ENCODE assay signal across 9 mouse cellular contexts in genomic region chr3:95657711-95658110, GRCm38 (mm10). TPM values are rescaled to one million over a fixed set of nuclear protein-coding genes. Genes with fewer than 3 reads are reported as not detected.
DNase-seq lines count a peak whose midpoint lies in the region; ATAC-seq and TF ChIP-seq lines count a peak whose summit lies in the region.
"Had no signal": no experiment of that assay in that cellular context is flagged by ENCODE, and none has a peak within 500 bp of the region (broad histone marks: within the 10 kb centered on the region; RNA-seq: fewer than 3 reads in every experiment).

No protein-coding gene starts in this region.

- TF ChIP-seq POLR2A in liver, adult 2 months (IDR thresholded peaks at IDR 0.05; ENCODE audit: extremely low read depth, insufficient read depth, low read length): no peak

- peak overlapping the region; percentile 75 for H3K4me2 ChIP-seq in embryonic facial prominence, embryonic 14.5 days (ENCODE audit: low read depth, low read length)
- peak overlapping the region; percentile 71 for H3K4me2 ChIP-seq in intestine, postnatal 0 days (replicated peaks; ENCODE audit: low read depth)
- peak overlapping the region; percentile 95 for H3K4me2 ChIP-seq in neural tube, embryonic 12.5 days (replicated peaks)

- peaks cover 19% of the 10 kb centered on the region for H3K36me3 ChIP-seq in liver, adult 2 months (ENCODE audit: control insufficient read depth, insufficient read depth, low read length)
- H3K36me3 ChIP-seq in embryonic facial prominence, embryonic 14.5 days (ENCODE audit: control insufficient read depth, insufficient read depth, low read length): peaks cover 27% of the 10 kb centered on the region
- H3K36me3 ChIP-seq in intestine, postnatal 0 days (ENCODE audit: control insufficient read depth, insufficient read depth): peaks cover 12% of the 10 kb centered on the region; the same call in 1 of the 2 replicates
- peaks cover 18% of the 10 kb centered on the region for H3K36me3 ChIP-seq in neural tube, embryonic 12.5 days

- peak overlapping the region; percentile 86 for H3K27ac ChIP-seq in liver, adult 2 months (replicated peaks; ENCODE audit: insufficient read depth, low read depth, low read length)
- peak overlapping the region; percentile 99; the same call in 1 of the 2 replicates for H3K27ac ChIP-seq in embryonic facial prominence, embryonic 14.5 days (replicated peaks; ENCODE audit: low read depth, low read length)
- H3K27ac ChIP-seq in intestine, postnatal 0 days (ENCODE audit: low read depth, low read length): peak overlapping the region; percentile 99; the same call in 1 of the 2 replicates
- H3K27ac ChIP-seq in neural tube, embryonic 12.5 days: no peak overlapping the region

- 80% methylated on average over 3 of the region's 3 CpGs for WGBS in liver, adult 2 months
- WGBS in embryonic facial prominence, embryonic 14.5 days: 91% methylated on average over 3 of the region's 3 CpGs
- WGBS in intestine, postnatal 0 days: 78% methylated on average over 3 of the region's 3 CpGs
- 88% methylated on average over 3 of the region's 3 CpGs for WGBS in neural tube, embryonic 12.5 days

- no peaks in the 10 kb centered on the region for H3K27me3 ChIP-seq in liver, adult 2 months (ENCODE audit: control insufficient read depth, insufficient read depth, low read length)
- no peaks in the 10 kb centered on the region for H3K27me3 ChIP-seq in embryonic facial prominence, embryonic 14.5 days (replicated peaks; ENCODE audit: control insufficient read depth, insufficient read depth, low read length)
- no peaks in the 10 kb centered on the region for H3K27me3 ChIP-seq in intestine, postnatal 0 days (replicated peaks; ENCODE audit: control insufficient read depth, insufficient read depth, low read length)
- no peaks in the 10 kb centered on the region for H3K27me3 ChIP-seq in neural tube, embryonic 12.5 days (replicated peaks)

- H3K9me3 ChIP-seq in embryonic facial prominence, embryonic 14.5 days (ENCODE audit: control insufficient read depth, low read length): no peaks in the 10 kb centered on the region
- no peaks in the 10 kb centered on the region for H3K9me3 ChIP-seq in intestine, postnatal 0 days (ENCODE audit: control insufficient read depth)
- no peaks in the 10 kb centered on the region for H3K9me3 ChIP-seq in neural tube, embryonic 12.5 days

- no peak overlapping the region for H3K9ac ChIP-seq in liver, adult 2 months (ENCODE audit: low read depth, low read length)
- no peak overlapping the region; the same call in 1 of the 2 replicates for H3K9ac ChIP-seq in embryonic facial prominence, embryonic 14.5 days (ENCODE audit: low read depth, low read length)
- peak overlapping the region; percentile 99; the same call in 1 of the 2 replicates for H3K9ac ChIP-seq in intestine, postnatal 0 days (ENCODE audit: low read depth, low read length)
- peak overlapping the region; percentile 99 for H3K9ac ChIP-seq in neural tube, embryonic 12.5 days

- no peak for TF ChIP-seq CTCF in liver, adult 2 months (IDR thresholded peaks at IDR 0.05; ENCODE audit: low read depth, low read length)
- TF ChIP-seq CTCF in intestine, postnatal 0 days (IDR thresholded peaks at IDR 0.05; ENCODE audit: low read depth): no peak

- ATAC-seq in embryonic facial prominence, embryonic 14.5 days (ENCODE audit: low read depth): no peak
- no peak for ATAC-seq in intestine, postnatal 0 days
- ATAC-seq in neural tube, embryonic 12.5 days (ENCODE audit: low FRiP score, low read depth): no peak

- peaks cover 24% of the 10 kb centered on the region for H3K79me2 ChIP-seq in liver, adult 2 months (ENCODE audit: control insufficient read depth, insufficient read depth, low read length)

- no peak for DNase-seq in liver, adult 2 months (ENCODE audit: extremely low read depth, low read depth, low spot score)
- DNase-seq in liver: no peak
- no peak for DNase-seq in embryonic facial prominence, embryonic 14.5 days (ENCODE audit: low spot score)
- no peak for DNase-seq in gastrocnemius, adult 18-20 months (ENCODE audit: low spot score)
- DNase-seq in T-cell, adult 2 months (ENCODE audit: low spot score): no peak
- DNase-seq in frontal cortex, postnatal 36 days (ENCODE audit: low spot score in 2 of 2): no peak
- DNase-seq: lung, postnatal 14 days had no signal

- H3K4me3 ChIP-seq in liver, adult 2 months (ENCODE audit: insufficient read depth, low read depth, low read length): no peak overlapping the region
- H3K4me3 ChIP-seq in embryonic facial prominence, embryonic 14.5 days (ENCODE audit: low read depth, low read length): peak overlapping the region; percentile 99; the same call in 1 of the 2 replicates
- H3K4me3 ChIP-seq in intestine, postnatal 0 days (ENCODE audit: low read depth, low read length): no peak overlapping the region
- H3K4me3 ChIP-seq in neural tube, embryonic 12.5 days: peak overlapping the region; percentile 99; the same call in 1 of the 2 replicates

- peaks cover 16% of the 10 kb centered on the region for H3K4me1 ChIP-seq in liver, adult 2 months (ENCODE audit: control insufficient read depth, insufficient read depth, low read length)
- H3K4me1 ChIP-seq in embryonic facial prominence, embryonic 14.5 days (ENCODE audit: control insufficient read depth, insufficient read depth, low read length): peaks cover 25% of the 10 kb centered on the region
- peaks cover 4% of the 10 kb centered on the region; the same call in 1 of the 2 replicates for H3K4me1 ChIP-seq in intestine, postnatal 0 days (replicated peaks; ENCODE audit: control insufficient read depth, insufficient read depth, low read length)
- peaks cover 30% of the 10 kb centered on the region for H3K4me1 ChIP-seq in neural tube, embryonic 12.5 days

RNA-seq across cellular contexts. Expression of gene Mcl1, which starts 0.9 kb away (rescaled TPM):
- 57.5 and 92.2 TPM in 2 replicates for total RNA-seq in liver, adult 2 months (2014; rRNA removed)
- polyA plus RNA-seq in liver, adult 2 months (2012; rRNA removed): 38.7 and 39.4 TPM in 2 replicates
- polyA plus RNA-seq in embryonic facial prominence, embryonic 14.5 days (2014; fragmentation: Nextera tagmentation; extraction: Ambion mirVana): 62.0 and 65.8 TPM in 2 replicates
- 52.4 and 53.3 TPM in 2 replicates for polyA plus RNA-seq in intestine, postnatal 0 days (2015; fragmentation: Nextera tagmentation; extraction: Ambion mirVana)
- polyA plus RNA-seq in neural tube, embryonic 12.5 days (2016; fragmentation: Nextera tagmentation; extraction: Ambion mirVana): 87.0 and 91.1 TPM in 2 replicates
- total RNA-seq in gastrocnemius, adult 18-20 months (2021): 10 to 100 TPM; 96.0 to 99.4 TPM

RNA-seq across cellular contexts. Expression of gene Adamtsl4, which starts 30.0 kb away (rescaled TPM):
- total RNA-seq in liver, adult 2 months (2014; rRNA removed): 0.55 and 1.6 TPM in 2 replicates
- 2.5 and 4.7 TPM in 2 replicates for polyA plus RNA-seq in liver, adult 2 months (2012; rRNA removed)
- polyA plus RNA-seq in embryonic facial prominence, embryonic 14.5 days (2014; fragmentation: Nextera tagmentation; extraction: Ambion mirVana): 2.8 and 3.8 TPM in 2 replicates
- 3.2 and 3.8 TPM in 2 replicates for polyA plus RNA-seq in intestine, postnatal 0 days (2015; fragmentation: Nextera tagmentation; extraction: Ambion mirVana)
- 0.96 and 1.3 TPM in 2 replicates for polyA plus RNA-seq in neural tube, embryonic 12.5 days (2016; fragmentation: Nextera tagmentation; extraction: Ambion mirVana)
- total RNA-seq in gastrocnemius, adult 18-20 months (2021): 10 to 100 TPM; 25.9 to 30.8 TPM

RNA-seq across cellular contexts. Expression of gene Ensa, which starts 32.9 kb away (rescaled TPM):
- total RNA-seq in liver, adult 2 months (2014; rRNA removed): 23.5 and 25.1 TPM in 2 replicates
- 5.0 and 5.2 TPM in 2 replicates for polyA plus RNA-seq in liver, adult 2 months (2012; rRNA removed)
- 59.8 and 66.9 TPM in 2 replicates for polyA plus RNA-seq in embryonic facial prominence, embryonic 14.5 days (2014; fragmentation: Nextera tagmentation; extraction: Ambion mirVana)
- polyA plus RNA-seq in intestine, postnatal 0 days (2015; fragmentation: Nextera tagmentation; extraction: Ambion mirVana): 44.0 and 48.2 TPM in 2 replicates
- 95.0 and 95.8 TPM in 2 replicates for polyA plus RNA-seq in neural tube, embryonic 12.5 days (2016; fragmentation: Nextera tagmentation; extraction: Ambion mirVana)
- 100 to 1,000 TPM in 1 of 2 experiments, 10 to 100 TPM in 1; 95.9 to 106 TPM for total RNA-seq in gastrocnemius, adult 18-20 months (2021)

Comparison
In these comparisons a context has a peak if more than half of its experiments do, and no peak if none do; other contexts are left out.
1. H3K4me3 ChIP-seq: peak in embryonic facial prominence, embryonic 14.5 days (single experiment) and neural tube, embryonic 12.5 days (single experiment); none in liver, adult 2 months (single experiment) and intestine, postnatal 0 days (single experiment).
2. H3K9ac ChIP-seq: peak in intestine, postnatal 0 days (single experiment) and neural tube, embryonic 12.5 days (single experiment); none in liver, adult 2 months (single experiment) and embryonic facial prominence, embryonic 14.5 days (single experiment).
3. Peak in every context shown above with its lines, with median percentiles within 50 percentile points of each other: H3K4me2 ChIP-seq.